Mouse (Mus musculus) lung, postnatal 36 days (tissue): ENCODE results near the gene Mb21d2.

Experiments used
- DNase-seq: peaks from one replicate; pipeline ENCODE4 v3.0.0; 2022; ENCODE audit warnings: mixed read lengths

Mb21d2 gene

DNA sequence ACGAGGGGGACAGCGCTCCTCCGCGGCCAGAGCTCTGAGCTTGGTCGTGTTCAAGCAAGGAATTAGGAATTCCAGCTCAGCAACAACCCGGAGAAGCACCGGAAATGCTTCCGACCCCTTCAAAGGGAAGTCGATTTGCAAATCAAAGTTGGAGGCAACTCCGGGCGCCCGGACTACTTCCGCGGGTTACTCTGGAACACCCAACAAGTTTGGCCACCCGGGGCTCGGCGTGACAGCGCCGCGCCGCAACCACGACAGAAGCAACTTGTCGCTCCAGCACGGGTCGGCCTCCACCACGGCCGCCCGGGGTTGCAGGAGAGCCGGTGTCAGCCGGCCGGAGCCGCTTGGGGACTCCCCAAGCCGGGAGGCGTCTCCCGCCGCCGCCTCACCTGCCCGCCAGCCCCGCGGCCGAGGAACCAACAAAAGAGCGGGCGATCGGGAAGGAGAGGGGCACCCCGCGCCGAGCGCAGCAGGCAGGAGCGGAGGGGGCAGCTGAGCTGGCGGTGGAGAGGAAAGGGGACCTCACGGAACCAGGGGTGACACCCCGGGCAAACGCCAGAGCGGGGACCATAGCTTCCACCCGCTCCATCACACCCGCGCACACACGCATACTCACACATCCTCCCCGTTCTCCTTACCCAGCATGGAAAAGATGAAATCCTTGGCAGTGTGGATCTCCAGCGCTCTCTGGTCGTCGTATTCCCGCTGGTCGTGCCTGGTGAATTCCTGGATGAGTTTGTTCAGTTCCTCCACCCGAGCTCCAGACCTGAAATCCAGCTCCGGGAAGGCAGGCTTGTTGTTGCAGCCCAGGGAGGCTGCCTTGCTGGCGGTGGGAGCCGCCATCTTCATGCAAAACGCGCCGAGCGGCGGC lies at the start of gene Mb21d2:
Gene Mb21d2, minus strand, starts transcription at position 859 of the 871 bp plus-strand sequence.
- DNase-seq: peak; percentile 64

DNA sequence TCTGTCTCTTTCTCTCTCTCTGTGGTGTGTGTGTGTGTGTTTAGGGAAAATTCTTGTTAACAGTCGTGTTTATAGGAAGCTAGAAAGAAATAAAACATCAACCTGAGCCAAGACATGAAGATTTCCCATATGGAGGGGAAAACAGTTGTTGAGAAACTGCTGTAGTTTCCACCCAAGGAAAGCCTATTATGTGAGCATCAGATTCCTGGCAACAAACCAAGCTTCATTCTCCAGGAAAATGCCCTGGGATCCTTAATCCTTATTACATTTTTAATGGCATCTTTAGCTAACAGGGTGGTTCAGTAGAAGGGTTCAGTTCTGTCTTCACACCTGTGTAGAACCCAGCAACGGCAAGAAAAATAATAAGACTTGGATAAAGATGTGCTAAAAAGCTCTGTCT lies 36.8 kb upstream of the Mb21d2 start:
- DNase-seq: no peak

DNA sequence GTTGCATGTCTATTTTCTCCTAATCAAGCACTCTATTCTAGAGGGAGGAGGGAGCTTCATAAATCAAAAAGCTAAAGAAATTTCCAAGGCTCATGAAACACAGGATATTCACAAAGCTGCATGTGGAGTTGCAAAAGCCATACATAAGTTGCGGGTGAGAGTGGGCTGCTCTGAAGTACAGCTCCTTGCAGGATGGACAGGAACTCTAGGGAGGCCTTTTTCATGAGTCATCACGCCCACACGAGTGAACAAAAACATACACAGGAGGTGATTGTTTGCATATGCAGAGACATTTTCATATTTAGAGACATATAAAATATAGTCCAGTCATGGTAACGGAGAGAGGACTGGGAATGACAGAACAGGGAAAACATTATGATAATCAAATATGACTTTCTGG lies 34.6 kb upstream of the Mb21d2 start:
- DNase-seq: no peak

DNA sequence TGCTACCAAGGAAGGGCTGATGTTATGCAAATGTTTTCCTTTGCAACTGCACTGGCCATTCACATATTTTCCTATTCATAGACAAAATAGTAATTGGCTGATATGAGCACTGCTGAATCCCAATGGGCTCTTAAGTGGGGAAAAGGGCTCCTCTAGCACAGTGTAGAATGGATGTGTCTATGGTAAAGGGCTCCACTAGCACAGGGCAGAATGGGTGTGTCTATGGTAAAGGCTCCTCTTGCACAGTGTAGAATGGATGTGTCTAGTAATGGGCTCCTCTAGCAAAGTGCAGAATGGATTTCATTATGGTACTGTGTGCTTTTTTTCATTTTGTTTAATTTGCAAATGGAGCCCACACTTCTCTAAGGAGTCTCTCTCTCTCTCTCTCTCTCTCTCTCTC lies 33.5 kb upstream of the Mb21d2 start:
- no peak for DNase-seq

DNA sequence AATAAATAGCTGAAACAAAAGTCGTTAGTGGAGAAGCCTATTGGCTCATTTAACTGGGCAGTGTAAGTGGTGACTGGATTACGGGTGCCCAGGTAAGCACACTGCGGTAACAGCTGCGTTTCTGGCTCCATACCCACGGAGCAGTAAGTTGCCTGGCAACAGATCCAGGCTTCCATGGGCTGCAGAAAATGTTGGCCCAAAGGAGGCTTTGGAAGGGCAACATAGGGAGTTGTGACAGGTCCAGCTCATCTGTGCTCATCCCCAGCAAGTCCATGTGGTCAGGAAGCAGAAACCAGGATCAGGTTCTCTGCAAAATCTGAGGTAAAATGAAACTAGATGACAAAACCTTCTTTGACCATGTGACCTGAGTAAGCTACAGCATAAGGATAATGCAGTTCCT lies 20.3 kb upstream of the Mb21d2 start:
- no peak for DNase-seq

GRCm38 (mm10) chr16:28943254-28943653 lies 13.8 kb upstream of the Mb21d2 start:
- DNase-seq: no peak

DNA sequence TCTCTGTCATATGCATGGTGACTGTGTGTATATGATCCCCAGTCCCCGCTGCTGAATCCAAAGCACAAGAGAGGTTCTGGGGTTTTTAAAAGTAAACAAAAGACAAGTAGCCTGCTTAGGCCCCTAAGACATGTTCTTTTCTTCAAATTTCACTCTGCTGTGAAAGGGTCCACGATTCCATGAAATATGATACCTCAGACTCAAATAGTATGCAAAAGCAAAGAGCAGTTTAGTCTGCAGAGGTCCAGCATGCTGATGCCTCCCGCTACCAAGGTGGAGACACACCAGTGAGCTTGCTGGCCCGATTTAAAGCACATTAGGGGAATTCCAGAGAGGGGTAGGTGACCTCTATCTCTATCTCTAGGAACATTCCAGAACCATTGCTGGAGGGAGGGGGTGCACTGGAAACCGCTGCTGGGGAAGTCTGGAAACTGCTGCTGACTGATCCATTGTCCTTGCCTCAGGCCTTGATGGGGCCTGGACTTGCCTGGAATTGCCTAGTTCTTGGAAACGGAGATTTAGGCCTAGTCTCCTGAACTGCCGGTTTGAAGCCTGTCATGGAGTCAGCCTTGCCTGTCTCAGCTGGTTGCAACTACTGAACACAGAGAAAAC lies 6.8 kb upstream of the Mb21d2 start:
- no peak for DNase-seq

DNA sequence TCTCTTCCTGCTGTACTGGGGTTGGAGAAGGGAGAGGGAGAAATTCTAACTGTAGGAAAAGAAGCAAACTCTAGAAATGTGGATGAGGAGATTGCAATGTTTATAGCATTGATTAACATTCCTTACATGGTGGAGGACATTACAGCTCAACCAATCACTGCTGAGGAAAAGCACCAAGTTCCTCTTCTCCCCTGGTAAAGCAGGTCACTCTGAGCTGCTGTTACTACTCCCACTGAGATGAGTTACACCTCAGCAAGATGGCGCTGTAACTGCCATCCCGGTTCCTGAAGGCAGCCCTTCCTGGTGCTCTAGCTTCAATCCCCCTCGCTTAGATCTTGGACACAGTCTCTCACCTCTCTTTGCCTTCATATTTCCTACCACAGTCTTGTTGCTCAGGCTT lies 6.2 kb upstream of the Mb21d2 start:
- DNase-seq: no peak

- DNase-seq: no peak
Measured at GRCm38 (mm10) chr16:28931213-28931612, 1.7 kb upstream of the Mb21d2 start.

- DNase-seq: no peak
Measured at GRCm38 (mm10) chr16:28930426-28930825, 953 bp upstream of the Mb21d2 start.

- peak; percentile 56 for DNase-seq
Measured at GRCm38 (mm10) chr16:28929686-28930291, 316 bp upstream of the Mb21d2 start.

- DNase-seq: peak; percentile 25
Measured at GRCm38 (mm10) chr16:28928466-28928814, 1.0 kb downstream of the Mb21d2 start.

GRCm38 (mm10) chr16:28927381-28927780 lies 2.1 kb downstream of the Mb21d2 start:
- DNase-seq: no peak

DNA sequence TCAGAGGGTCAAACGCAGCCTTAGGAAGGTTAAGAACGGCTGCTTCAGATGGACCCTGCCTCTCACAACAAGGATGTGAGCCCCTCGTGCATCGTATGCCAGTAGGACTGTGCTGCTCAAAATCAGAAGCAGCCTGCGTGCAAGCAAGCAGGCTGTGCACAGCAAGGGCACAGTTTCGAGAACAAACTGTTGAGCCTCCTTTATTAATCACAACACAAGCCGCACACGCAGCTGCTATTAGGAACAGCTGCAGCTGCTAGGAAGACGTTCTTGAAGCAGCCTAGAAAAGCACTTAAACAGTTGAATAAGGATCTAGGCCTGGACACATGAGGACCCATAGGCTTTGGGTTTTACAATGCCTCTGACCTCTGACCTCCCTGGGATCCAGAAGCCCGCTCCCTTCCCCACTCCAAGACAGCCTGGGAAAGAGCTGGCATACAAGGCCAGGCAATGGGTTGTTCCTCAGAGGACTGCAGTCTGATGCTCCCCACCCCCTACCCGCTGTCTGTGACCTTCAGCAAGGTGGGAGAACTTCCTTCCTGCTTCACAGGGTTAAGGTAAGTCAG lies 10.1 kb downstream of the Mb21d2 start:
- DNase-seq: no peak

DNA sequence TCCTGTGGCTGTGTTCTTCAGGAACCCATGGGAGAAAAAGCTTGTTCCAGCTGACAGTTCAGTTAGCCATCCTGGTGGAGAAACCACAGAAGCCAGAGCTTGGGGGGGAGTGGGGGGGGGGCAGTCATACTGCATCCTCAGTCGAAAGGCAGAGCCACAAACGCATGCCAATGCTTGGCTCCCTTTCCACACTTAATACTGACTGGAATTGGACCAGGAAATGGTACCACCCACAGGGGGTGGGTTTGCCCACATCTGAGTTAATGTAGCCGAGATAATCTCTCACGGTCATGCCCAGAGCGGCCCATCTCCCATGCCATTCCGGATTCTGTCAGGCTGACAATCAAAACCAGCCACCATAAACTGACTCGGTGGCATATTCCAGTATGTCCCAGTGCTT lies 14.1 kb downstream of the Mb21d2 start:
- no peak for DNase-seq

DNA sequence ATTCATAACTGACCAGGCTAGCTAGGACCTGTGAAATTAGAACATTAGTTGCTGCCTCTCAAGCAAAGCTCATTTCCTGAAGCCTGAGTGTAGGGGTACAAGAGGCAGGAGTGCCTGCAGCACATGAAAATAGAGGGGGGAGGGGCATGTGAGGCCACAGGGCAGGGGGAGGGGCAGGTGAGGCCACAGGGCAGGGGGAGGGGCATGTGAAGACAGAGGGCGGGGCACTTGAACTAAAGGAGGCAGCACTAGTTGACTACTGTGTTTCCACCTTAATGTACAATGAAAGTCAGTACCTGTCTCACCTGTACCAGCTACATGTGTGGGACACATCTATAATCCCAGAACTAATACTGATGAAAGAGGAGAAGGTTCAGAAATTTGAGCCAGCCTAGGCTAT lies 14.8 kb downstream of the Mb21d2 start:
- DNase-seq: peak; percentile 11

GRCm38 (mm10) chr16:28911414-28912050 lies 17.9 kb downstream of the Mb21d2 start:
- DNase-seq: peak; percentile 67

GRCm38 (mm10) chr16:28906370-28907275 lies 22.9 kb downstream of the Mb21d2 start:
- DNase-seq: peak; percentile 52

GRCm38 (mm10) chr16:28905567-28906289 lies 23.7 kb downstream of the Mb21d2 start:
- no peak for DNase-seq

DNA sequence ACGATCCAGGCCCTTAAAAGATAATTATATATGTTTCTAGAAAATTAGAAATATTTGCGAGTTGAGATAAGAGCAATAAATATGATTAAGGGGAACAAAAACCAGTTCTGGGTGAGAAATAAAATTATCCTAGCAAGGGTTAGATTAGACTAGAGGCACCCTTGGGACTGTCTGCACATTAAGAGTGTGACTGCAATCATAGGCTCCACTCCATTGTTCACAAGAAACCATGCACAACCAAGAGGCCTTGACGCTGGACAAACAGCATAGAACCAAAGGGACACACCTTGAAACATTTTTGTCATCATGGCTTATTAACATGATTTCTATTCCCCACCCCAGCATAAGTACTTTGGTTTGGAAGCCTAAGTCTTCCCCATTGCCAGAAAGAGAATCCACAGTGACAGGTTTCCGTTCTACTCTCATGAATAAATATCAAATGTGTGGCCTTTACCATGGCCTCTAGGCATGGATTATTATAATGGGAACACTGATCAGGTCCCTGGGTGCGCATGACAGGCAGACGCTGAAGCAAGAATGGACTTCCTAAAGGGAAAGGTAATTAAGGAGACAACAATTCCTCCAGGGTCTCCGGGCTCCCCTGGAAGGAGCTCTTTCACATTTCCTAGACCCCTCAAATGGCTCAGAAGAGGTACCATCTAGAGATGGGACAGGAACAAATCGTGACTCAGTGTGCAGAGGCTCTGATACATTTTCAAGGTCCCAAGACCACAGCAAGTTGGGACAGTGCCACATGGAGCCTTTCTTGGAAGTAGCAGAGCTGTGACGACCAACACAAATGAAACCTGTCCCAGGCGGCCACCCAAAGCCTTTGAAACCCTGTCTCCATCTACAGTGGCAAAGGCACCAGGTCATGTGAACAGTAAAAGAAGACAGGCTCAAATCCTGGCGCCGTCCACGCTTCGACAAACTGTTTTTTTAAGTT lies 26.6 kb downstream of the Mb21d2 start:
- DNase-seq: no peak
